Mouse (Mus musculus): ENCODE data around the gene P2ry4. TPM values are rescaled to one million over a fixed set of nuclear protein-coding genes. Genes with fewer than 3 reads are reported as not detected.

P2ry4 gene
- polyA plus RNA-seq, 1 experiment: 2.2 TPM

GRCm38 (mm10) chrX:100605314-100605713, 10.6 kb upstream of the P2ry4 start, which contains the start of gene Arr3:
Arr3 (plus strand) TSS chrX:100605497.
- no peaks in the 10 kb centered on the region for H3K4me1 ChIP-seq (ENCODE audit: control insufficient read depth, insufficient read depth, low read length)
- TF ChIP-seq CTCF (IDR thresholded peaks at IDR 0.05; ENCODE audit: insufficient read depth, low read length) (no peak), POLR2A (IDR thresholded peaks at IDR 0.05; ENCODE audit: borderline replicate concordance, extremely low read depth, low read depth, low read length) (no peak)
- 65% methylated on average over 1 of the region's 1 CpGs for WGBS
- no peak within 1 kb of the TSS for H3K4me3 ChIP-seq (replicated peaks; ENCODE audit: extremely low read depth, low read depth, low read length)
- no peak for DNase-seq

GRCm38 (mm10) chrX:100599755-100600154, 5.1 kb upstream of the P2ry4 start:
- WGBS: 66% methylated on average over 4 of the region's 4 CpGs
- no peak for DNase-seq
- Histone ChIP-seq H3K4me3 (replicated peaks; ENCODE audit: extremely low read depth, low read depth, low read length) (no peak overlapping the region), H3K4me1 (ENCODE audit: control insufficient read depth, insufficient read depth, low read length) (no peaks in the 10 kb centered on the region)
- TF ChIP-seq CTCF (IDR thresholded peaks at IDR 0.05; ENCODE audit: insufficient read depth, low read length): no peak
- no peak for TF ChIP-seq POLR2A (IDR thresholded peaks at IDR 0.05; ENCODE audit: borderline replicate concordance, extremely low read depth, low read depth, low read length)

- WGBS: 29% methylated on average over 5 of the region's 5 CpGs
- TF ChIP-seq CTCF (IDR thresholded peaks at IDR 0.05; ENCODE audit: insufficient read depth, low read length) (peak; percentile 33; the same call in 1 of the 2 replicates), POLR2A (IDR thresholded peaks at IDR 0.05; ENCODE audit: borderline replicate concordance, extremely low read depth, low read depth, low read length) (no peak)
- peak; percentile 16 for DNase-seq
- no peak overlapping the region for H3K4me3 ChIP-seq (replicated peaks; ENCODE audit: extremely low read depth, low read depth, low read length)
- no peaks in the 10 kb centered on the region for H3K4me1 ChIP-seq (ENCODE audit: control insufficient read depth, insufficient read depth, low read length)
Measured at GRCm38 (mm10) chrX:100597439-100597838, 2.8 kb upstream of the P2ry4 start.

GRCm38 (mm10) chrX:100571951-100572350, 22.7 kb downstream of the P2ry4 start, which contains the start of gene Awat1:
Awat1 (plus strand) TSS chrX:100572251.
- H3K4me3 ChIP-seq (replicated peaks; ENCODE audit: extremely low read depth, low read depth, low read length): no peak within 1 kb of the TSS
- no peaks in the 10 kb centered on the region for H3K4me1 ChIP-seq (ENCODE audit: control insufficient read depth, insufficient read depth, low read length)
- 86% methylated on average over 1 of the region's 1 CpGs for WGBS
- no peak for DNase-seq
- TF ChIP-seq CTCF (IDR thresholded peaks at IDR 0.05; ENCODE audit: insufficient read depth, low read length) (no peak), POLR2A (IDR thresholded peaks at IDR 0.05; ENCODE audit: borderline replicate concordance, extremely low read depth, low read depth, low read length) (no peak)

GRCm38 (mm10) chrX:100565696-100566095, 29.0 kb downstream of the P2ry4 start:
- H3K4me1 ChIP-seq (ENCODE audit: control insufficient read depth, insufficient read depth, low read length): no peaks in the 10 kb centered on the region
- WGBS: 82% methylated on average over 3 of the region's 3 CpGs
- DNase-seq: no peak
- no peak overlapping the region for H3K4me3 ChIP-seq (replicated peaks; ENCODE audit: extremely low read depth, low read depth, low read length)
- TF ChIP-seq CTCF (IDR thresholded peaks at IDR 0.05; ENCODE audit: insufficient read depth, low read length): no peak

- Histone ChIP-seq H3K4me3 (replicated peaks; ENCODE audit: extremely low read depth, low read depth, low read length) (no peak overlapping the region), H3K4me1 (ENCODE audit: control insufficient read depth, insufficient read depth, low read length) (no peaks in the 10 kb centered on the region)
- 72% methylated on average over 3 of the region's 3 CpGs for WGBS
- DNase-seq: no peak
- TF ChIP-seq POLR2A (IDR thresholded peaks at IDR 0.05; ENCODE audit: borderline replicate concordance, extremely low read depth, low read depth, low read length) (no peak), CTCF (IDR thresholded peaks at IDR 0.05; ENCODE audit: insufficient read depth, low read length) (no peak)
Measured at GRCm38 (mm10) chrX:100556026-100556425, 38.6 kb downstream of the P2ry4 start.

Other genes starting within 250 kb of the P2ry4 start
- not detected in 2 replicates for gene Otud6a, start 165.9 kb downstream of the P2ry4 start, polyA plus RNA-seq (2012; rRNA removed)
- 0.44 and 0.77 TPM in 2 replicates for gene Awat2, start 152.2 kb downstream of the P2ry4 start, polyA plus RNA-seq (2012; rRNA removed)
- 11.4 and 15.6 TPM in 2 replicates for gene Igbp1, start 100.6 kb downstream of the P2ry4 start, polyA plus RNA-seq (2012; rRNA removed)
- 0.05 TPM in 1 of 2 replicates, not detected in the other for gene Dgat2l6, start 70.0 kb downstream of the P2ry4 start, polyA plus RNA-seq (2012; rRNA removed)
- gene Awat1, start 22.6 kb downstream of the P2ry4 start, polyA plus RNA-seq (2012; rRNA removed): not detected in 2 replicates
- not detected in 2 replicates for gene Arr3, start 10.6 kb upstream of the P2ry4 start, polyA plus RNA-seq (2012; rRNA removed)
- gene Kif4, start 30.9 kb upstream of the P2ry4 start, polyA plus RNA-seq (2012; rRNA removed): 0.25 and 0.56 TPM in 2 replicates
- gene Pdzd11, start 31.7 kb upstream of the P2ry4 start, polyA plus RNA-seq (2012; rRNA removed): 15.1 and 22.5 TPM in 2 replicates
- 14.2 and 19.5 TPM in 2 replicates for gene Gdpd2, start 135.0 kb upstream of the P2ry4 start, polyA plus RNA-seq (2012; rRNA removed)
- gene Dlg3, start 172.9 kb upstream of the P2ry4 start, polyA plus RNA-seq (2012; rRNA removed): 9.4 and 13.7 TPM in 2 replicates

Measured in lung, adult 2 months (tissue).